Mouse (Mus musculus): Measurements from ENCODE around the gene Bloc1s3. TPM values are rescaled to one million over a fixed set of nuclear protein-coding genes. Genes with fewer than 3 reads are reported as not detected.

Bloc1s3 gene
- total RNA-seq (2023) = 3.3 TPM

GRCm38 (mm10) chr7:19508150-19508923 lies at the start of gene Bloc1s3, which contains the start of gene Trappc6a:
Bloc1s3 (minus strand) TSS chr7:19508367.
Trappc6a (plus strand) TSS chr7:19508395.

DNA sequence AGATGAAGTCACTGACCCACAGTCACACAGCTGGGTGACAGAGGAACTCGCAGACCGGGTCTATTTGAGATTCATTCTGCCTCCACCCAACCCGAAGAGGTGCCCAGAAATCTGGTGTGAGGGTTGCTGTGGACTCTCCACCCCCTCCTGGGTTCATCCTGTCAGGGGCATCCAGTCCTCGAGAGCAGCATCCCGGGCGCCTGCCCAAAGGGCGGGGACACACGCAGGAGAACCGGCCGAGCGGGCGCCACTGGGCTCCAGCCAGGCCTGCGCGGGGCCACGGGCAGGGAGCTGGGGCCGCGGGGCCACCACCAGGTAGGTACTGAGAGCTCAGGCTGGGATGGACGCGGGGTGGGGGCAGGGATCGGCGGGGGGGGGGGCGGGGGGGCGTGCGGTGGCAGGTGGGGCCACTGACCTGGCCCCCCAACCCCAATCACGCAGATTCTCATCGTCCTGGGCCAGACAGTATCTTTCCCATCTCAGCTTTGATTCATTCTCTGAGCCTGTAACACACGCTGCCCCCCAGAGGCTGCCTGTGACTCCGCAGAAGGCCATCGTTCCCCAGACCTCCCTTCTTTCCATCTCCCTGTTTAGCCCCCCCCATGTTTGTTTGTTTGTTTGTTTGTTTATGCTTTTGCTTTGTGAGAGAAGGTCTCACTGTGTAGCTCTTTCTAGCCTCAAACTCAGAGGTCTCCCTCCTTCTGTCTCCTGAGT lies 9.6 kb upstream of the Bloc1s3 start, which contains the start of gene Nkpd1:
Gene Nkpd1 (plus strand): TSS at position 187 of the 714 bp plus-strand sequence.

DNA sequence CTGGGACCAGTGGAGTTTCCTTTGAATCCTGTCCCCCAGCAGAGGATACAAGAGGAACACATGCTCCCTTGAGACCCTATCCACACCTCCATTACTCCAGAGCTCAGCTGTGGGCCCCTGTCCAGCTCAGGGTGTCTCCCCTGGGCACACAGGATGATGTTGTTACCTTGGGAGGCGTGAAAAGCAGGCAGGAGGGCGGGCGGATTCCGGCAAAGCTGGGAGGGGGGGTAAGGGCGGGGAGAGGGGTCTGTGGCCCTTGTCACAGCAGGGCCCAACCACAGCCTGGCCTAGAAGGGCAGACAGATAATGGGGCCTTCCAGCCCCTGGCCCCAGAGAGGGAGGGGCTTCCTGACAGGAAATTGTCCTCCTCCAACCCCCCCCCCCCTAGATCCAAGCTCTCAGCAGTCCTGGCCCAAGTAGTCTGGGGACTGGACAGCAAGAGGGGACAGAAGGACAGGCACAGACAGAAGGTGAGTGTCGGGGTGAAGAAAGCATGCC lies 45.2 kb downstream of the Bloc1s3 start, which contains the start of gene Exoc3l2:
Gene Exoc3l2 (plus strand): TSS at position 448 of the 498 bp plus-strand sequence.

GRCm38 (mm10) chr7:19458591-19459111 lies 49.5 kb downstream of the Bloc1s3 start, which contains the start of gene Mark4:
Mark4 (minus strand) TSS chr7:19458821.

Other genes with a start within 250 kb of the Bloc1s3 start
- gene Vasp, start 236.6 kb downstream of the Bloc1s3 start, total RNA-seq (2023) = 262 TPM
- gene Ppm1n, start 228.3 kb downstream of the Bloc1s3 start, total RNA-seq (2023) = 0.76 TPM
- gene Rtn2, start 225.7 kb downstream of the Bloc1s3 start, total RNA-seq (2023) = not detected
- 701 TPM for gene Fosb, start 198.3 kb downstream of the Bloc1s3 start, total RNA-seq (2023)
- 67.1 TPM for gene Ercc1, start 163.6 kb downstream of the Bloc1s3 start, total RNA-seq (2023)
- gene Cd3eap, start 148.9 kb downstream of the Bloc1s3 start, total RNA-seq (2023) = 9.0 TPM
- gene Ppp1r13l, start 148.6 kb downstream of the Bloc1s3 start, total RNA-seq (2023) = 1.3 TPM
- 69.8 TPM for gene Ercc2, start 126.4 kb downstream of the Bloc1s3 start, total RNA-seq (2023)
- 5.9 TPM for gene Klc3, start 104.3 kb downstream of the Bloc1s3 start, total RNA-seq (2023)
- gene Ckm, start 103.6 kb downstream of the Bloc1s3 start, total RNA-seq (2023) = not detected
- gene Mark4, start 49.5 kb downstream of the Bloc1s3 start, total RNA-seq (2023) = 26.5 TPM
- not detected for gene Exoc3l2, start 45.0 kb downstream of the Bloc1s3 start, total RNA-seq (2023)
- gene Trappc6a, start within 50 bp of the Bloc1s3 start, total RNA-seq (2023) = 23.3 TPM
- not detected for gene Nkpd1, start 9.5 kb upstream of the Bloc1s3 start, total RNA-seq (2023)
- gene Ppp1r37, start 54.7 kb upstream of the Bloc1s3 start, total RNA-seq (2023) = 56.4 TPM
- 1.5 TPM for gene Zfp296, start 68.9 kb upstream of the Bloc1s3 start, total RNA-seq (2023)
- 42.3 TPM for gene Gemin7, start 69.2 kb upstream of the Bloc1s3 start, total RNA-seq (2023)
- 87.2 TPM for gene Clasrp, start 96.1 kb upstream of the Bloc1s3 start, total RNA-seq (2023)
- 67.9 TPM for gene Relb, start 121.1 kb upstream of the Bloc1s3 start, total RNA-seq (2023)
- gene Clptm1, start 156.7 kb upstream of the Bloc1s3 start, total RNA-seq (2023) = 87.9 TPM
- not detected for gene Apoc2, start 169.6 kb upstream of the Bloc1s3 start, total RNA-seq (2023)
- gene Gm44805, start 173.1 kb upstream of the Bloc1s3 start, total RNA-seq (2023) = not detected
- gene Apoc4, start 173.1 kb upstream of the Bloc1s3 start, total RNA-seq (2023) = not detected
- gene Apoc1, start 184.3 kb upstream of the Bloc1s3 start, total RNA-seq (2023) = not detected
- gene Apoe, start 190.8 kb upstream of the Bloc1s3 start, total RNA-seq (2023) = 36.3 TPM
- 48.0 TPM for gene Tomm40, start 207.1 kb upstream of the Bloc1s3 start, total RNA-seq (2023)
- 0.38 TPM for gene Nectin2, start 242.1 kb upstream of the Bloc1s3 start, total RNA-seq (2023)